Mouse (Mus musculus) heart, embryonic 16.5 days (tissue): ENCODE results near the gene Bub1. TPM values are rescaled to one million over a fixed set of nuclear protein-coding genes. Genes with fewer than 3 reads are reported as not detected.
A peak's percentile ranks its signal among the peaks of the same experiment; 100 is the strongest.

Experiments
- ATAC-seq: fragments of 200-750 bp; cut with Nextera tagmentation; replicated peaks from 2 replicates; pipeline ENCODE4 v1.8.0; 2017; ENCODE audit warnings: moderate number of reproducible peaks; ENCODE audit not compliant: insufficient read depth, low FRiP score; ENCODE audit errors: extremely low read depth
- H3K27ac ChIP-seq: fragments of 300-500 bp; sonication (generic); 2 replicates; pipeline ENCODE4 v1.5.1; 2014; ENCODE audit warnings: mild to moderate bottlenecking, low read length, control low read depth, moderate library complexity
- H3K27me3 ChIP-seq: fragments of 300-500 bp; sonication (generic); 2 replicates; pipeline ENCODE4 v1.6.1; 2014; ENCODE audit warnings: low read length, mixed read lengths; ENCODE audit not compliant: control insufficient read depth, insufficient read depth
- H3K36me3 ChIP-seq: fragments of 300-500 bp; sonication (generic); 2 replicates; pipeline ENCODE4 v1.6.1; 2014; ENCODE audit not compliant: control insufficient read depth, insufficient read depth
- H3K4me1 ChIP-seq: fragments of 300-500 bp; sonication (generic); 2 replicates; pipeline ENCODE4 v1.6.1; 2014; ENCODE audit warnings: low read length, mixed read lengths; ENCODE audit not compliant: control insufficient read depth, insufficient read depth
- H3K4me2 ChIP-seq: fragments of 300-500 bp; sonication (generic); 2 replicates; pipeline ENCODE4 v1.6.1; 2014; ENCODE audit warnings: low read depth, mild to moderate bottlenecking, control low read depth, low read length
- H3K4me3 ChIP-seq: fragments of 300-500 bp; sonication (generic); 2 replicates; pipeline ENCODE4 v1.5.1; 2014; ENCODE audit warnings: mild to moderate bottlenecking, control low read depth, low read length
- H3K9ac ChIP-seq: fragments of 300-500 bp; sonication (generic); 2 replicates; pipeline ENCODE4 v1.6.1; 2014; ENCODE audit warnings: low read length, control low read depth
- H3K9me3 ChIP-seq: fragments of 300-500 bp; sonication (generic); replicated peaks from 2 replicates; pipeline ENCODE4 v1.6.1; 2016; ENCODE audit warnings: low read length; ENCODE audit not compliant: control insufficient read depth
- WGBS: fragments of 180-500 bp; shearing (Covaris S2); extraction: QIAGEN DNeasy Blood & Tissue Kit; methylation state at CpG from one replicate; pipeline ENCODE4 v1.1.7; 2014; 5-methylcytosine and 5-hydroxymethylcytosine counted together
- polyA plus RNA-seq: library from polyadenylated mRNA; unstranded; fragments of >200 nt; fragmentation: Nextera tagmentation; extraction: Ambion mirVana; gene quantifications from 2 replicates; pipeline ENCODE4 v1.2.1, GENCODE M21; 2015

Gene Bub1
- 39.0 and 42.9 TPM in 2 replicates for polyA plus RNA-seq

- Histone ChIP-seq H3K27me3 (0 out of 2 replicates have a peak, but pooled peaks cover 3% of the 10 kb centered on the region), H3K36me3 (peaks cover 2% of the 10 kb centered on the region; the same call in 1 of the 2 replicates), H3K9ac (peak within 1 kb of the TSS; percentile 70), H3K4me2 (peak within 1 kb of the TSS; percentile 62), H3K27ac (no peak within 1 kb of the TSS), H3K4me3 (peak within 1 kb of the TSS; percentile 68), H3K4me1 (peaks cover 8% of the 10 kb centered on the region; the same call in 1 of the 2 replicates), H3K9me3 (no peaks in the 10 kb centered on the region)
- under 1% methylated on average over 56 of the region's 56 CpGs for WGBS
- ATAC-seq = peak; percentile 98
Observed at GRCm38 (mm10) chr2:127831401-127832102, at the start of gene Bub1. Bub1 (minus strand) TSS chr2:127831865.

- 68% methylated on average over 5 of the region's 5 CpGs for WGBS
- no peaks in the 10 kb centered on the region for H3K36me3 ChIP-seq
- H3K4me2 ChIP-seq = no peak overlapping the region
- H3K9me3 ChIP-seq = no peaks in the 10 kb centered on the region
- H3K27ac ChIP-seq = no peak overlapping the region
- no peaks in the 10 kb centered on the region for H3K4me1 ChIP-seq
- H3K4me3 ChIP-seq = no peak overlapping the region
- peaks cover 6% of the 10 kb centered on the region; the same call in 1 of the 2 replicates for H3K27me3 ChIP-seq
- no peak overlapping the region for H3K9ac ChIP-seq
- ATAC-seq = no peak
Observed at GRCm38 (mm10) chr2:127881063-127881462, 49.4 kb upstream of the Bub1 start.

- no peak for ATAC-seq
- WGBS = 67% methylated on average over 4 of the region's 4 CpGs
- Histone ChIP-seq H3K4me3 (no peak overlapping the region), H3K36me3 (no peaks in the 10 kb centered on the region), H3K9ac (no peak overlapping the region), H3K27me3 (peaks cover 4% of the 10 kb centered on the region; the same call in 1 of the 2 replicates), H3K4me1 (no peaks in the 10 kb centered on the region), H3K27ac (no peak overlapping the region), H3K4me2 (no peak overlapping the region), H3K9me3 (no peaks in the 10 kb centered on the region)
Observed at GRCm38 (mm10) chr2:127864381-127864780, 32.7 kb upstream of the Bub1 start.

GRCm38 (mm10) chr2:127854332-127854991, 22.8 kb upstream of the Bub1 start:
- Histone ChIP-seq H3K4me3 (no peak overlapping the region), H3K9me3 (no peaks in the 10 kb centered on the region), H3K36me3 (no peaks in the 10 kb centered on the region), H3K27ac (peak overlapping the region; percentile 77), H3K27me3 (peaks cover 3% of the 10 kb centered on the region; the same call in 1 of the 2 replicates), H3K4me2 (no peak overlapping the region), H3K4me1 (peaks cover 18% of the 10 kb centered on the region), H3K9ac (no peak overlapping the region)
- ATAC-seq = peak; percentile 100
- 51% methylated on average over 4 of the region's 4 CpGs for WGBS

GRCm38 (mm10) chr2:127850371-127850770, 18.7 kb upstream of the Bub1 start:
- 68% methylated on average over 2 of the region's 2 CpGs for WGBS

GRCm38 (mm10) chr2:127846571-127846970, 14.9 kb upstream of the Bub1 start:
- 17% methylated on average over 1 of the region's 1 CpGs for WGBS
- Histone ChIP-seq H3K9ac (no peak overlapping the region), H3K36me3 (no peaks in the 10 kb centered on the region), H3K4me2 (no peak overlapping the region), H3K4me3 (no peak overlapping the region), H3K9me3 (no peaks in the 10 kb centered on the region), H3K4me1 (peaks cover 7% of the 10 kb centered on the region; the same call in 1 of the 2 replicates), H3K27me3 (peaks cover under 1% of the 10 kb centered on the region; the same call in 1 of the 2 replicates), H3K27ac (no peak overlapping the region)
- no peak for ATAC-seq

More at GRCm38 (mm10) chr2:127850371-127850770, 18.7 kb upstream of the Bub1 start:
- H3K4me3 ChIP-seq = no peak overlapping the region
- H3K27me3 ChIP-seq = no peaks in the 10 kb centered on the region
- no peak overlapping the region for H3K9ac ChIP-seq
- ATAC-seq = no peak
- H3K9me3 ChIP-seq = no peaks in the 10 kb centered on the region
- H3K27ac ChIP-seq = no peak overlapping the region
- H3K4me2 ChIP-seq = no peak overlapping the region
- H3K36me3 ChIP-seq = no peaks in the 10 kb centered on the region
- H3K4me1 ChIP-seq = peaks cover 18% of the 10 kb centered on the region

GRCm38 (mm10) chr2:127846008-127846407, 14.3 kb upstream of the Bub1 start:
- Histone ChIP-seq H3K27ac (no peak overlapping the region), H3K4me1 (0 out of 2 replicates have a peak, but pooled peaks cover 2% of the 10 kb centered on the region), H3K4me3 (no peak overlapping the region), H3K27me3 (peaks cover 3% of the 10 kb centered on the region; the same call in 1 of the 2 replicates), H3K4me2 (no peak overlapping the region), H3K9ac (no peak overlapping the region), H3K36me3 (no peaks in the 10 kb centered on the region), H3K9me3 (no peaks in the 10 kb centered on the region)
- no peak for ATAC-seq

GRCm38 (mm10) chr2:127845346-127845982, 13.8 kb upstream of the Bub1 start:
- H3K4me2 ChIP-seq = no peak overlapping the region
- H3K9ac ChIP-seq = no peak overlapping the region
- no peaks in the 10 kb centered on the region for H3K4me1 ChIP-seq
- 34% methylated on average over 7 of the region's 7 CpGs for WGBS
- no peak overlapping the region for H3K4me3 ChIP-seq
- peaks cover 6% of the 10 kb centered on the region for H3K27me3 ChIP-seq
- ATAC-seq = no peak
- H3K27ac ChIP-seq = no peak overlapping the region
- H3K36me3 ChIP-seq = no peaks in the 10 kb centered on the region
- H3K9me3 ChIP-seq = no peaks in the 10 kb centered on the region
